Mouse (Mus musculus) heart, embryonic 15.5 days (tissue): ENCODE data around the gene Zfp91. TPM values are rescaled to one million over a fixed set of nuclear protein-coding genes. Genes with fewer than 3 reads are reported as not detected.

Experiments
- ATAC-seq: fragments of 200-750 bp; cut with Nextera tagmentation; replicated peaks from 2 replicates; pipeline ENCODE4 v1.8.0; 2017; ENCODE audit warnings: low read depth, moderate TSS enrichment; ENCODE audit not compliant: insufficient number of reproducible peaks, insufficient read depth, low FRiP score
- H3K27ac ChIP-seq: fragments of 300-500 bp; sonication (generic); 2 replicates; pipeline ENCODE4 v1.5.1; 2015; ENCODE audit warnings: mild to moderate bottlenecking, inconsistent platforms
- H3K27me3 ChIP-seq: fragments of 300-500 bp; sonication (generic); 2 replicates; pipeline ENCODE4 v1.6.1; 2015; ENCODE audit warnings: inconsistent platforms
- H3K36me3 ChIP-seq: fragments of 300-500 bp; sonication (generic); 2 replicates; pipeline ENCODE4 v1.6.1; 2015; ENCODE audit warnings: mild to moderate bottlenecking, inconsistent platforms
- H3K4me1 ChIP-seq: fragments of 300-500 bp; sonication (generic); replicated peaks from 2 replicates; pipeline ENCODE4 v1.6.1; 2015; ENCODE audit warnings: inconsistent platforms
- H3K4me2 ChIP-seq: fragments of 300-500 bp; sonication (generic); 2 replicates; pipeline ENCODE4 v1.6.1; 2015; ENCODE audit warnings: inconsistent platforms, mild to moderate bottlenecking, moderate library complexity
- H3K4me3 ChIP-seq: fragments of 300-500 bp; sonication (generic); 2 replicates; pipeline ENCODE4 v1.5.1; 2015; ENCODE audit warnings: mild to moderate bottlenecking, inconsistent platforms
- H3K9ac ChIP-seq: fragments of 300-500 bp; sonication (generic); 2 replicates; pipeline ENCODE4 v1.6.1; 2015; ENCODE audit warnings: mild to moderate bottlenecking, inconsistent platforms
- H3K9me3 ChIP-seq: fragments of 300-500 bp; sonication (generic); replicated peaks from 2 replicates; pipeline ENCODE4 v1.6.1; 2016; ENCODE audit warnings: inconsistent platforms
- WGBS: fragments of 180-500 bp; shearing (Covaris S2); methylation state at CpG from one replicate; pipeline ENCODE4 v1.1.7; 2015; ENCODE audit warnings: mixed read lengths; 5-methylcytosine and 5-hydroxymethylcytosine counted together
- polyA plus RNA-seq: library from polyadenylated mRNA; unstranded; fragments of >200 nt; fragmentation: Nextera tagmentation; extraction: Ambion mirVana; gene quantifications from 2 replicates; pipeline ENCODE4 v1.2.1, GENCODE M21; 2015

Zfp91 gene
- polyA plus RNA-seq, 1 experiment from 2014 or later, result 11.4 TPM

- 61% methylated on average over 3 of the region's 3 CpGs for WGBS
- Histone ChIP-seq H3K27me3 (no peaks in the 10 kb centered on the region), H3K4me1 (no peaks in the 10 kb centered on the region), H3K9me3 (no peaks in the 10 kb centered on the region), H3K4me2 (no peak overlapping the region), H3K36me3 (no peaks in the 10 kb centered on the region), H3K27ac (no peak overlapping the region), H3K9ac (no peak overlapping the region), H3K4me3 (no peak overlapping the region)
- no peak for ATAC-seq
These were observed 9.8 kb upstream of the Zfp91 start for GRCm38 (mm10) chr19:12805730-12806129.

- WGBS, result 78% methylated on average over 1 of the region's 1 CpGs
- ATAC-seq, result no peak
- H3K9me3 ChIP-seq, result no peaks in the 10 kb centered on the region
- no peaks in the 10 kb centered on the region for H3K4me1 ChIP-seq
- no peak overlapping the region for H3K9ac ChIP-seq
- no peak overlapping the region for H3K4me2 ChIP-seq
- H3K36me3 ChIP-seq, result no peaks in the 10 kb centered on the region
- H3K4me3 ChIP-seq, result no peak overlapping the region
- H3K27ac ChIP-seq, result no peak overlapping the region
- H3K27me3 ChIP-seq, result no peaks in the 10 kb centered on the region
These were observed 8.3 kb upstream of the Zfp91 start for GRCm38 (mm10) chr19:12804237-12804636.

- no peak overlapping the region for H3K9ac ChIP-seq
- H3K4me1 ChIP-seq, result no peaks in the 10 kb centered on the region
- H3K36me3 ChIP-seq, result no peaks in the 10 kb centered on the region
- H3K27me3 ChIP-seq, result no peaks in the 10 kb centered on the region
- WGBS, result 75% methylated on average over 3 of the region's 3 CpGs
- no peak overlapping the region for H3K4me2 ChIP-seq
- no peak for ATAC-seq
- no peak overlapping the region for H3K27ac ChIP-seq
- no peak overlapping the region for H3K4me3 ChIP-seq
- H3K9me3 ChIP-seq, result no peaks in the 10 kb centered on the region
These were observed 6.9 kb upstream of the Zfp91 start for GRCm38 (mm10) chr19:12802830-12803229.

DNA sequence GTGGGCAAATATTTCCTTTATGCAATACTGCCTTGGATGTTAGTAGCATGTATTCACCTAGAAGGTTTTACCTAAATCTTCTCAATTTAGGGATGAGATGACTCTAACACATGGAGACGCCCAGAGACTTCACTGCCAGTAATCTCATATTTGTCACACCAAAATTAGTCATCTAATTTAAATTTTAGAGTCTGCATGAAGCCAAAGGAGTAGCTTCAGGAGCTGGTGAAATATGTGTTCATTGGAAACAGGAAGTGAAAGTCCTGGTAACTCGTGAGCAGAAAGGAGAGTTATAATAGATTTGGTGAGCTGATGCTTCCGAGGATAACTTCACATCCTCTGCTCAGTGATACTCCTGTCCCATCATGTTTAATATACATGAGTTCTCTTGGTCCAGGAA is 5.1 kb upstream of the Zfp91 start:
- no peak overlapping the region for H3K9ac ChIP-seq
- ATAC-seq, result no peak
- H3K36me3 ChIP-seq, result no peaks in the 10 kb centered on the region
- WGBS, result 59% methylated on average over 3 of the region's 3 CpGs
- no peak overlapping the region for H3K4me3 ChIP-seq
- no peaks in the 10 kb centered on the region for H3K4me1 ChIP-seq
- H3K27me3 ChIP-seq, result no peaks in the 10 kb centered on the region
- H3K27ac ChIP-seq, result no peak overlapping the region
- H3K4me2 ChIP-seq, result no peak overlapping the region
- no peaks in the 10 kb centered on the region for H3K9me3 ChIP-seq

DNA sequence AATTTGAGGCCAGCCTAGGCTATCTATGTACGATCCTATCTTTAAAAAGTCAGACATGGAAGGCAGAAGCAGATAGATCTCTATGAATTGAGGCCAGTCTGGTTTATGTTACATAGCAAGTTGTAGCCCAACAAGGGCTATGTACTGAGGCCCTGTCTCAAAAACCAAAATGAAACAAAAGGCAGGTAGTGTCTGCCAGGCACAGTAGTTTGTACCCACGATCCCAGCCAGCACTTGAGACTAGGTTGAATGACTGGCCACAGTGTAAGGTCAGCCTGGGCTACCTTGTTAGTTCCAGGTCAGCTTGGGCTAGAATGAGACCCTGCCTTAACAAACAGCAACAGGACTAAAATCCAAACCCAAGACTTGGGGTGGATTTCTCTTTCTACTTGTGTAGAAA is 4.7 kb upstream of the Zfp91 start:
- whole genome bisulfite sequencing, result 57% methylated on average over 2 of the region's 2 CpGs
- H3K27ac ChIP-seq, result no peak overlapping the region
- ATAC-seq, result no peak
- H3K4me1 ChIP-seq, result no peaks in the 10 kb centered on the region
- no peak overlapping the region for H3K4me2 ChIP-seq
- H3K9ac ChIP-seq, result no peak overlapping the region
- H3K36me3 ChIP-seq, result no peaks in the 10 kb centered on the region
- H3K4me3 ChIP-seq, result no peak overlapping the region
- H3K9me3 ChIP-seq, result no peaks in the 10 kb centered on the region
- no peaks in the 10 kb centered on the region for H3K27me3 ChIP-seq

DNA sequence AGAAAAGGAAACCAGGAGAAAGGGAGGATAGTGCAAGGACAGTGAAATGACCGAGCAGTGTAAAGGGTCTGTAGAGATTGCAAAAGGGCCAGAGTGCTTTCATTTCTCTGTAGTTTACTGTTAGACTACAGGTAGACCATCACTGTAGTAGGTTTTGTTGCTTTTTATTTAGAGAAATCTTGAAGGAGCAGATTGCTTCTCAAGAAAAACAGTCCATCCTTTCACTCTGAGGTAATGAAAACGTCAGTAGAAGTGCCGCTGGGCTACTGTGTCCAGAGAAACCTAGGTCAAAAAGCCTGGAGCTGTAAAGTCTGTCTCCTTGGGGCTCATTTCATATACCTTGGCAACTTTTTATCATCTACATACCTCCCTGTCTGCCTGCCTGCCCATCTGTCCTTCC is 3.2 kb upstream of the Zfp91 start:
- Histone ChIP-seq H3K36me3 (no peaks in the 10 kb centered on the region), H3K4me2 (no peak overlapping the region), H3K9me3 (no peaks in the 10 kb centered on the region), H3K4me1 (no peaks in the 10 kb centered on the region), H3K27me3 (no peaks in the 10 kb centered on the region), H3K27ac (no peak overlapping the region), H3K9ac (no peak overlapping the region), H3K4me3 (no peak overlapping the region)
- no peak for ATAC-seq
- WGBS, result 76% methylated on average over 3 of the region's 3 CpGs

GRCm38 (mm10) chr19:12798404-12798803 is 2.5 kb upstream of the Zfp91 start:
- WGBS, result 66% methylated on average over 4 of the region's 4 CpGs
- H3K4me2 ChIP-seq, result no peak overlapping the region
- no peak overlapping the region for H3K4me3 ChIP-seq
- H3K4me1 ChIP-seq, result no peaks in the 10 kb centered on the region
- H3K36me3 ChIP-seq, result no peaks in the 10 kb centered on the region
- H3K9me3 ChIP-seq, result no peaks in the 10 kb centered on the region
- no peak overlapping the region for H3K9ac ChIP-seq
- no peak overlapping the region for H3K27ac ChIP-seq
- H3K27me3 ChIP-seq, result no peaks in the 10 kb centered on the region
- no peak for ATAC-seq

DNA sequence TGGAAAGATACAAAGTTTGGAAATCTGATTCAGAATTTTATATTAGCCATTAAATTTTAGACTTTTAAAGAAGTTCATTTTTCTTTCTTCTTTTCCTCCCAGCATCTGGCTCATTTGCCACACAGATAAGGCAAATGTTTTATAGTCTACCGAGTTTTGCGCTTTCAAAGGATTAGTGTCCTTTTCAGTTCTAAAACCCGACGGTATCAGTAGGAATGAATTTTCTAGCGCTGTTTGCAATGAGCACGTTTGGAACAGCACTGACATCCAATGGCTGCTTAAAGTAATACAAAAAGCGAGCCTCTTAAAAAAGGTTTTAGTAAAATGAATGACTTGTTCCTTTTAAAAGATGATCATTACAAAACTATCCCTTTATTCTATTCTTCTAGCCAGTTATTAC is 1.1 kb upstream of the Zfp91 start:
- Histone ChIP-seq H3K9me3 (no peaks in the 10 kb centered on the region), H3K4me1 (peaks cover 3% of the 10 kb centered on the region; the same call in 1 of the 2 replicates), H3K27ac (peak overlapping the region; percentile 100), H3K9ac (peak overlapping the region; percentile 40), H3K36me3 (no peaks in the 10 kb centered on the region), H3K4me2 (peak overlapping the region; percentile 87), H3K4me3 (peak overlapping the region; percentile 99), H3K27me3 (no peaks in the 10 kb centered on the region)
- ATAC-seq, result no peak
- 1% methylated on average over 7 of the region's 7 CpGs for WGBS

DNA sequence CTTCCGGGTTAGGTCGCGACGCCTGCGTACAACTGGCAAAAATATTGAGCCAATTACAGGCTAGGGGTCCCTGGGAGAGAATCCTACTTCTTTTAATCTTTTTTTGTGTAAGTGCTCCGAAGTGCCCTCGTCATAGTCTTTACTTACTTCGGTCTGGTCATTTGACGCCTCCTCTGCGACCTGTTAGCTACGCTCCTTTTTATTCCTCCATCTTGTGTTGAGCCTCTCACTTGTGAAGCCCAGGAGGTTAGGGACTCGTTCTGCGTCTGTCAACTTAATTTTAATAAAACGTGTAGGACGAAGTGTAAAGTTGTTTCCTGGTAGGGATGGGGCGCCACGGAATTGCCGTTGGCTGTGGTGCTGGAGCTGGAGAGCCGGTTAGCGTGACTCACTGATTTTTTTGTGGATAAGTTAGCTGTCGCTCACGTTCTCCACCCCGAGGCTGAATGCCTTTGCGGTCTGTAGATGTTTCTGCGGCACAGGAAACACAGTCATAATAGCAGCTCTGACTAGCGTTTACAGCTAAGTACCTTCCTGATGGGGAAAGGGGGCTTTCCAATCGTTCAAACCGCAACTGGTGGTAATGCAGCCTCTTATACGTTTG is 504 bp upstream of the Zfp91 start:
- peak overlapping the region; percentile 99 for H3K4me3 ChIP-seq
- no peak for ATAC-seq
- peak overlapping the region; percentile 40 for H3K9ac ChIP-seq
- H3K9me3 ChIP-seq, result no peaks in the 10 kb centered on the region
- no peaks in the 10 kb centered on the region for H3K27me3 ChIP-seq
- peaks cover 6% of the 10 kb centered on the region for H3K4me1 ChIP-seq
- no peaks in the 10 kb centered on the region for H3K36me3 ChIP-seq
- H3K27ac ChIP-seq, result peak overlapping the region; percentile 100
- under 1% methylated on average over 29 of the region's 29 CpGs for WGBS
- peak overlapping the region; percentile 87 for H3K4me2 ChIP-seq

DNA sequence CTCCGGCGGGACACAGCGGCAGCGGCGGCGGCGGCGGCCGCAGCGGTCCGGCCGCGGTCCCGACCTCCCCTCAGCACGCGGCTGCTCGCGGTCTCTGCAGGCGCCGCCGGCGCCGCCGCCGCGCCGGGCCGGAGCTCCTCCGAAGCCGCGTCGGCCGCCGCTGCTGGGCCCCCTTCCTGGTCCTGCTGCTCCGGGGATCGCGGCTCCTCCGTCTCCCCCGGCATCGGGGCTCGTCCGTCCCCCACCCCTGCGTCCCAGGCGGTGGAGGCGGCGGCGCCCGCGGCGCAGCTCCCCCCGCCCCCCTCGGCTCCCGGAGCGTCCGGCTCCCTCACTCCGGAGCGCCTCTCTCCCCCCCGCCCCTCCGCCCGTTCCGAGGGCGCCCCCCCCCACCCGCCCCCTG is 816 bp downstream of the Zfp91 start:
- peak; percentile 45 for ATAC-seq
- H3K36me3 ChIP-seq, result no peaks in the 10 kb centered on the region
- H3K27me3 ChIP-seq, result no peaks in the 10 kb centered on the region
- H3K27ac ChIP-seq, result peak overlapping the region; percentile 100
- peaks cover 9% of the 10 kb centered on the region for H3K4me1 ChIP-seq
- peak overlapping the region; percentile 64 for H3K4me2 ChIP-seq
- peak overlapping the region; percentile 99 for H3K4me3 ChIP-seq
- peak overlapping the region; percentile 100 for H3K9ac ChIP-seq
- under 1% methylated on average over 47 of the region's 63 CpGs for WGBS
- no peaks in the 10 kb centered on the region for H3K9me3 ChIP-seq

DNA sequence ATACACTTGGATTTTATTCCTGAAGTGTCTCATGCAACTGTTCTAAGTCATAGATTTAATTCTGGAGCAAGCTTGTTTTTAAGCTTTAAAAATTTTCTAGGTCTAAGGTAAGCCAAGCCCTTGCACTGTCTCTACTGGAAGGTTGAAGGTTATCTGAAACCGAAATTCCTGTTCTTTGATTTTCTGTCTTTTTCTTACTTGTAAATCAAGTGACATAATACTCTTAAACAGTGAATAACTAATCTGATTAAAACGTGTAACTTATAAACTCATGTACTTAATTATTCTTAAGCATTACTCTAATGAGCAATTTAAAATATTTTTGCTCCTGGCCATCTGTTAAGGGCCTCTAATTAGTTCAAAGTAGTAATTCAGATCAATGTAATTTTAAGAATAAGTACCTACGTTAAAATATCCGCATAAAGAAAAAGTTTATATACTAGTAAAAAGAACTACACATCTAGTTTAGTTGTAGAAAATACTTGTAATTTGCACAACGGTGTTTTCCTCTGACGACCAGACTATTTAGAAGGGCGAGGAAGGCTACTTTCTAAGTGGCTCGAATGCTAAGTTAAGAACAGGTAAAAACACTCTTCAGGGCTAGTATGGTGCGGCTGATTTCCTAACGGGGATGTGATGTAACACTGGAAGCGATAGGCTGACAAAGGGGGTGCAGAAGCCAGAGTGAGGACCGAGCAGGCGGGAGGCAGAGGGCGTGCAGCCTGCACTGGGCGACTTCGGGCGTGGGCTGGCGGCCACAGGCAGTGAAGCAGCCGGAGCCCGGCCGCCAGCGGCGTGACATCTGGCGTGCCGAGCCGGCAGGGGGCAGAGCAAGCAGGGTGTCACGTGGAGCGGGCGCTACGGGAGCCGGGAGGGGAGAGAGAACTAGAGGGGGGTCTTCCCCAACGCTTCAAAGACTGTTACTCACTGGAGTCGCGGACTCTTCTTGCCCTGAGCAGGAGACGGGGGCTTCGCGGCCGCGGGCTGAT is 1.6 kb downstream of the Zfp91 start:
- Histone ChIP-seq H3K36me3 (no peaks in the 10 kb centered on the region), H3K9ac (peak overlapping the region; percentile 100), H3K27ac (peak overlapping the region; percentile 100), H3K9me3 (no peaks in the 10 kb centered on the region), H3K4me2 (peak overlapping the region; percentile 64), H3K4me3 (peak overlapping the region; percentile 99), H3K4me1 (peaks cover 9% of the 10 kb centered on the region), H3K27me3 (no peaks in the 10 kb centered on the region)
- WGBS, result under 1% methylated on average over 39 of the region's 39 CpGs
- peak; percentile 48 for ATAC-seq
